29 mouse cellular contexts compared by ENCODE assay signal in the genomic region with DNA sequence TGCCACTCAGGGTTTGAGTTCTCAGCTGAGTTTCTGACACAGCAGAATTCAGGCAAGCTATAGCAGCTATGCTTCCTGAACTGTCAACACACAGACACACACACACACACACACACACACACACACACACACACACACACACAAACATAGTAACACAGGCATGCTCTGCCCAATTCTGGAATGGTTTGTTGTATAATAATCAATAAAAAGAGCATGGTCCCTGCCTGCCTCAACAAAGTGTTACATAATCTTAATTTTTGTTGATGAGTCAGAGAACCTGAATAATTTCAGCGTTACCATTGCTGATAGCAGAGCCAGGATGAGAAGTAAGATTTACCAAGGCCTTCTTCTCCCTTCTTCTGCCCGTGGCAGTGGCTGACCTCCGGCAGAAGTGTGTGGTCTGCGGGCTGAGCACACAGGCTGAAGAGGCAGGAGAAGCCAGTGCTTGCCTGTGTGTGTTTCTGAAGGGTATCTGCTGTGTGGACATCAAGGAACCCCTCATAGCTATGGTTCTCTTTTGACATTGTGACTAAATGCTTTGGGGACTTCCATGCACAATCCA. TPM values are rescaled to one million over a fixed set of nuclear protein-coding genes. Genes with fewer than 3 reads are reported as not detected.
A peak's percentile ranks its signal among the peaks of the same experiment; 100 is the strongest.
DNase-seq lines count a peak whose midpoint lies in the region; ATAC-seq and TF ChIP-seq lines count a peak whose summit lies in the region.
"Had no signal": no experiment of that assay in that cellular context is flagged by ENCODE, and none has a peak within 500 bp of the region (broad histone marks: within the 10 kb centered on the region; RNA-seq: fewer than 3 reads in every experiment).

No protein-coding gene starts in this region.

- no peak for ATAC-seq in lung, embryonic 16.5 days (ENCODE audit: low read depth)
- peak; percentile 84 for ATAC-seq in granulocyte monocyte progenitor cell, adult 5-6 weeks (replicated peaks; ENCODE audit: poor library complexity, severe bottlenecking)
- peak; percentile 67 for ATAC-seq in megakaryocyte progenitor cell, adult 5-6 weeks (replicated peaks; ENCODE audit: poor library complexity)
- no peak for ATAC-seq in erythroblast, adult 5-6 weeks (replicated peaks; ENCODE audit: low FRiP score, poor library complexity, severe bottlenecking)
- ATAC-seq: activated CD4-positive, CD25-positive, alpha-beta regulatory T cell, adult 4 months; forebrain, embryonic 14.5 days; hindbrain, postnatal 0 days; midbrain, embryonic 13.5 days had no signal

- H3K4me3 ChIP-seq in layer of hippocampus, adult 2 months: no peak overlapping the region
- no peak overlapping the region for H3K4me3 ChIP-seq in lung, embryonic 16.5 days (ENCODE audit: low read length)
- H3K4me3 ChIP-seq: heart, adult 2 months; heart, embryonic 13.5 days; hindbrain, embryonic 12.5 days; left cerebral cortex, adult 2 months; limb, embryonic 12.5 days; liver, embryonic 13.5 days; midbrain, embryonic 13.5 days; neural tube, embryonic 13.5 days; stomach, embryonic 15.5 days had no signal

- H3K9ac ChIP-seq in lung, embryonic 16.5 days (ENCODE audit: low read length): no peak overlapping the region
- H3K9ac ChIP-seq: heart, embryonic 13.5 days; hindbrain, embryonic 12.5 days; limb, embryonic 12.5 days; liver, embryonic 13.5 days; midbrain, embryonic 13.5 days; neural tube, embryonic 13.5 days; stomach, embryonic 15.5 days had no signal

- no peaks in the 10 kb centered on the region for H3K27me3 ChIP-seq in lung, embryonic 16.5 days (ENCODE audit: control insufficient read depth, insufficient read depth, low read depth, low read length)
- H3K27me3 ChIP-seq: CH12.LX; heart, embryonic 13.5 days; hindbrain, embryonic 12.5 days; limb, embryonic 12.5 days; liver, embryonic 13.5 days; midbrain, embryonic 13.5 days; neural tube, embryonic 13.5 days; stomach, embryonic 15.5 days had no signal

- TF ChIP-seq CTCF in layer of hippocampus, adult 2 months (conservative IDR thresholded peaks at IDR 0.05): no peak

- no peaks in the 10 kb centered on the region for H3K36me3 ChIP-seq in lung, embryonic 16.5 days (ENCODE audit: control insufficient read depth, insufficient read depth, low read length)
- H3K36me3 ChIP-seq: heart, embryonic 13.5 days; hindbrain, embryonic 12.5 days; limb, embryonic 12.5 days; liver, embryonic 13.5 days; midbrain, embryonic 13.5 days; neural tube, embryonic 13.5 days; stomach, embryonic 15.5 days had no signal

- H3K4me2 ChIP-seq in lung, embryonic 16.5 days (ENCODE audit: low read depth, low read length): no peak overlapping the region
- H3K4me2 ChIP-seq: heart, embryonic 13.5 days; hindbrain, embryonic 12.5 days; limb, embryonic 12.5 days; liver, embryonic 13.5 days; midbrain, embryonic 13.5 days; neural tube, embryonic 13.5 days; stomach, embryonic 15.5 days had no signal

- no peak for DNase-seq in layer of hippocampus, adult 2 months (ENCODE audit: low spot score in 2 of 2)
- no peak for DNase-seq in layer of hippocampus, postnatal 14 days (ENCODE audit: low spot score in 2 of 2)
- DNase-seq in lung, adult 18-20 months: no peak
- no peak for DNase-seq in left cerebral cortex, adult 11 months (ENCODE audit: low spot score)
- DNase-seq: adrenal gland, adult 2 months; cerebellum, adult 2 months; cerebellum, postnatal 14 days; gastrocnemius, postnatal 25 days; heart, adult 2 months; heart, postnatal 10 days; kidney, adult 11 months; kidney, postnatal 25 days; liver, embryonic 13.5 days; thymus, postnatal 14 days had no signal

- peak overlapping the region; percentile 62; the same call in 1 of the 2 replicates for H3K27ac ChIP-seq in layer of hippocampus, adult 2 months
- peak overlapping the region; percentile 8 for H3K27ac ChIP-seq in lung, embryonic 16.5 days (ENCODE audit: low read length)
- H3K27ac ChIP-seq: heart, adult 2 months; heart, embryonic 13.5 days; hindbrain, embryonic 12.5 days; hindbrain, postnatal 0 days; left cerebral cortex, adult 2 months; limb, embryonic 12.5 days; liver, embryonic 13.5 days; midbrain, embryonic 13.5 days; neural tube, embryonic 13.5 days; stomach, embryonic 15.5 days had no signal

- WGBS in lung, embryonic 16.5 days: 44% methylated on average over 4 of the region's 4 CpGs

- H3K9me3 ChIP-seq in lung, embryonic 16.5 days (ENCODE audit: control insufficient read depth, low read length): no peaks in the 10 kb centered on the region
- H3K9me3 ChIP-seq: heart, embryonic 13.5 days; hindbrain, embryonic 12.5 days; limb, embryonic 12.5 days; liver, embryonic 13.5 days; midbrain, embryonic 13.5 days; neural tube, embryonic 13.5 days; stomach, embryonic 15.5 days had no signal

- peaks cover 8% of the 10 kb centered on the region for H3K4me1 ChIP-seq in lung, embryonic 16.5 days (replicated peaks; ENCODE audit: control insufficient read depth, insufficient read depth, low read length)
- H3K4me1 ChIP-seq: limb, embryonic 12.5 days; stomach, embryonic 15.5 days had no signal

RNA-seq across cellular contexts. Expression of gene Tgfbr2, which starts 18.8 kb away (rescaled TPM):
- 10 to 100 TPM; 10.7 to 11.7 TPM for total RNA-seq in layer of hippocampus, adult 2 months (2021)
- total RNA-seq in layer of hippocampus, postnatal 14 days (2021): 10 to 100 TPM; 13.0 to 14.7 TPM
- polyA plus RNA-seq in lung, embryonic 16.5 days (2015; fragmentation: Nextera tagmentation; extraction: Ambion mirVana): 58.0 and 58.2 TPM in 2 replicates
- total RNA-seq in granulocyte monocyte progenitor cell, adult 5-6 weeks (2014; fragmentation: Nextera tagmentation): 6.8 and 9.5 TPM in 2 replicates
- total RNA-seq in granulocyte monocyte progenitor cell, adult 5-6 weeks (2017): 4.3 and 6.5 TPM in 2 replicates
- 8.2 and 8.3 TPM in 2 replicates for total RNA-seq in megakaryocyte progenitor cell, adult 5-6 weeks (2015)
- total RNA-seq in megakaryocyte progenitor cell, adult 5-6 weeks (2017): 5.9 and 6.5 TPM in 2 replicates
- total RNA-seq in erythroblast, adult 5-6 weeks (2015; ENCODE audit: low replicate concordance): 5.8 and 7.5 TPM in 2 replicates
- 2.4 and 4.8 TPM in 2 replicates for total RNA-seq in erythroblast, adult 5-6 weeks (2017; ENCODE audit: low replicate concordance)

Comparison
In these comparisons a context has a peak if more than half of its experiments do, and no peak if none do; other contexts are left out.
1. ATAC-seq: peak in granulocyte monocyte progenitor cell, adult 5-6 weeks (single experiment) and megakaryocyte progenitor cell, adult 5-6 weeks (single experiment); none in lung, embryonic 16.5 days (single experiment) and erythroblast, adult 5-6 weeks (single experiment).